Mouse (Mus musculus) neutrophil, adult 59 days (primary cell): ENCODE measurements around the gene Gm7945. TPM values are rescaled to one million over a fixed set of nuclear protein-coding genes. Genes with fewer than 3 reads are reported as not detected.

ENCODE experiments used
- total RNA-seq, 2 experiments: library from RNA; stranded (reverse); gene quantifications; 1 replicate in 1 of 2; 2 replicates in 1 of 2; pipeline ENCODE4 v1.2.4; 2023

Gene Gm7945
- not detected for total RNA-seq

GRCm38 (mm10) chr14:41386279-41386678, at the start of gene Gm7945:
TSS of gene Gm7945 (minus strand) at chr14:41386379.

DNA sequence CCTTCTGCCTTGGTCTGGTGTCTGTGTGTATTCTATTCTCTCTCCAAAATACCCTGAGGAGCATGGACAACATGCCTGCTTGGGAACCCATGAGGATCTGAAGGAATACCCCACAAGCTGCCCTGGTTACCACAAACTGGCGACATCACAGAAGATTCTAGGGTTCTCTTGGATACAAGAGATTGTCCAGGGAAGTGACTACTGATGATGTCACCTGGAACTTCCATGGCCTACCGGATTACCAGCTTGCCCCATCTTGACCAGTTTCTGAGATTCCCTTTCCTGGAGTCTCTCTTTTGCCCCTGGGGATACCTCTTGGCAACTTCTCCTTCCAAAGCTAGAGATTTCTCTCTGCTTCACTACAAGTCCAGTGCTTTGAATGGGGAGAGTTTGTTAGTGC, 22.0 kb upstream of the Gm7945 start, which contains the start of gene Gm6482:
TSS of gene Gm6482 (minus strand) at position 101 of the 400 bp plus-strand sequence.

GRCm38 (mm10) chr14:41348309-41348708, 37.9 kb downstream of the Gm7945 start, which contains the start of gene Gm5798:
TSS of gene Gm5798 (plus strand) at chr14:41348609.

Other genes with a start within 250 kb of the Gm7945 start
- gene Mbl1, start 234.9 kb downstream of the Gm7945 start, total RNA-seq, result not detected
- not detected for gene Sftpd, start 201.2 kb downstream of the Gm7945 start, total RNA-seq
- gene Gm2832, start 107.6 kb downstream of the Gm7945 start, total RNA-seq, result not detected
- not detected for gene Gm5798, start 37.8 kb downstream of the Gm7945 start, total RNA-seq
- gene Gm6482, start 21.9 kb upstream of the Gm7945 start, total RNA-seq, result not detected
- not detected for gene Gm7954, start 67.1 kb upstream of the Gm7945 start, total RNA-seq
- not detected for gene Gm3486, start 103.1 kb upstream of the Gm7945 start, total RNA-seq
- not detected for gene Gm7970, start 169.2 kb upstream of the Gm7945 start, total RNA-seq
- gene 1700049E17Rik2, start 186.8 kb upstream of the Gm7945 start, total RNA-seq, result not detected
- not detected for gene Gm3072, start 238.2 kb upstream of the Gm7945 start, total RNA-seq